Mouse (Mus musculus): ENCODE results near the gene Bcl3. TPM values are rescaled to one million over a fixed set of nuclear protein-coding genes. Genes with fewer than 3 reads are reported as not detected.

Bcl3 gene
- polyA plus RNA-seq, 1 experiment from 2014 or later = 9.5 TPM

DNA sequence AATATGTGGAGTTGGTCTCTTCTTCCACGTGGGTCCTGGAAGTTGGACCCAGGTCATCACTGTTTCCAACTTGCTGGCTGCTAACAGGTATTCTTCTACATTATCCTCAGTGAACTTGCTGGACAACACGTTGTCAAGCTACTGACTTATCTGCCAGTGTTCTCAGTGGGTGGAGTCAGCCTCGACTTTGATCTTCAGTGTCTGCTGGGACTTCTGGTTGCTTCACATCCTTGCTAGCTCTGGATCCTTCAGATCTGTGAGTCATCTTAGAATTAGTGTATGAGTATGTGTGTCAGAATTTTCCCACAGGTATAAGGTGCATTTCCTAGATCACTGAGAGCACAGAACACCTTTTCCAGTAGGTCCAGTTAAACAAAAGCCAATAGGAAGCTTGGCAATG is 14.3 kb upstream of the Bcl3 start:
- DNase-seq (ENCODE audit: low spot score) = no peak

DNA sequence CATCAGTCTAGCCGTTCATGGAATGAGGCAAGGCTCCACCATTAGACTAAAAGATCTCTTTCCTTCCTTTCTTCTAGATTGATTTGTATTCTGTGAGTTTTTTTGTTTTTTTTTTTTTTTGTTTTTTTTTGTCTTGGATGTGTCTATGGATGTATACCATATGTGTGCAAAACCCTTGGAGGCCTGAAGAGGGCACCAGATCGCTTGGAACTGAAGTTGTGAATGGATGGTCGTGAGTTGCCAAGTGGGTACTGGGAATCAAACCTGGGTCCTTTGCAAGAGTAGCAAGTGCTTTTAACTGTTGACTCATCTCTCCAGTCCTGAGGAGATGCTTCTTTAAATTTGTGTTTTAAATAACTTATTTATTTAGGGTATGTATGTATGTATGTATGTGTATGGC is 11.5 kb upstream of the Bcl3 start:
- DNase-seq (ENCODE audit: low spot score) = no peak

DNA sequence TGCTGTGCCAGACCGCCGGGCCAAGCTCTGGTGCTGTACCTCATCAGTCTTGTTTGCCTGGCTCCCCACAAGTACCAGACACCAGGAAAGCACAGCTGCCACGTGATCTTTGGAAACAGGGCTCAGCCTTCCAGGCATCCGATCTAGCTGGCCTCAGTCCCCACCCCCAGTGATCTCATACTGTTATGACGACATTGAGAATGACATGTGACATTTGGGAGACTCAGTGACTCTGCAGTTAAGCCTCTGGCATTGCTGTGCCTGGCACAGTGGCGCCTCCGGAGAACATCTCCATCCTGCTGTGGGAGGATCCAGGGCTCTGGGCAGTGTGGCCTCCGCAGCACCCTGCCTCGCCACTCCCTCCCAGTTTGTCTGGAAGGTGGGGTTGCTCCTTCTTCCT is 9.3 kb upstream of the Bcl3 start:
- no peak for DNase-seq (ENCODE audit: low spot score)

DNA sequence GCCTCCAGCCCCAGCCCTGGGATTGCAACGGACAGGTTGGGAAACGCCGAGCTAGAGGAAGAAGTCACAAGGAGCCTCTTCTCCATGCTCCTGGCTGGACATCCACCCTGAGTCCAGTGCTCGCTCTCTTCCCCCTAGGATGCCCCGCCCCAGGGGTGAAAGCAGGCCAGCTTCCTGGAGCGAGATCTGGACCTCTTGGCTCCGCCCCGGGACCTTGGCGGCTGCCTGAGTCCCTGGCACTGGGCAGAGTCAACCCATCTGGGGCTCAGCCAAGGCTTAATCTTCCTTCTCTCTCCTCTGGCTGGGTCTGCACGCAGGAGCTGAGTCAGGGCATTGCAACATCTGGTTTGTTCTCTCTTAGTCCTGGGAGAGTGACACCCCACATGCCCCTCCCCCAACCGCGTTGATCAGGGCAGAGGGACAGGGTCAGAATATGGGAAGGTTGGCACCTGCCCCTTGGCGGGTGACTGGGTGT is 8.1 kb upstream of the Bcl3 start:
- DNase-seq (ENCODE audit: low spot score) = no peak

DNA sequence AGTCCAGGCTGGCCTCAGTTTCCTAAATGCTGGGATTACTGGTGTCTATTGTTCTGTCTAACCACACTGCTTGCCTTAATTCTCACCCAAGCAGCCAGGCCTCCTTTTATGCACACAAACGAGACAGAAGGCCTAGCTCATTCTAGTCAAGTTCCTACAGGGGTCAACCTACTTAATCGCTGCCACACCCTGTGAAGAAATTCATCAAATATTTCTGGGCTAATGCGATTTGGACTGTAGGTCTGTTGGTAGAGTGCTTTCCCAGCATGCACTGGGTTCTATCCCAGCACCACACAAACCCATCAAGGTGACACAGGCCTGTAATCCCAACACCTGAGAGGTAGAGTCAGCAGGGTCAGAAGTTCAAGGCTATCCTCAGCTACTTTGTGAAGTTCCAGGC is 7.1 kb upstream of the Bcl3 start:
- DNase-seq (ENCODE audit: low spot score) = no peak

DNA sequence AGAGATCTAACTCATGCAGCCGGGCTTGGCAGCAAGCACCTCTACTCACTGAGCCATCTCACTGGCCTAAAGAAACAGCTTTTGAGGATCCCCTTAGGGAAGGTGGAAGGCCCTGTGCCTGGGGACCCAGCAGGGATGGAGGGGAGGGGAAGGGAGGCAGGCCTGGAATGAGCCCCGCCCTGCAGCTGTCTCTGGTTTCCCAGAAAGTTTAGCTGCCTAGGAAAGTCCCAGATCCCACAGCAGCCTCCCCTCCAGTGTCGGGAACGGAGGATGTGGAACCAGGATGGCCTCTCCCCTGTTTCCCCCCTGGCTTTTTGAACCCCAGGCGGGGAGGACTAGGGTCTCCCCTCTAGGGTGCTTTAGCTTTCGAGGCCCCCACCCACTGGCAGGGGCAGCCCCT is 4.2 kb upstream of the Bcl3 start:
- DNase-seq (ENCODE audit: low spot score) = no peak

DNA sequence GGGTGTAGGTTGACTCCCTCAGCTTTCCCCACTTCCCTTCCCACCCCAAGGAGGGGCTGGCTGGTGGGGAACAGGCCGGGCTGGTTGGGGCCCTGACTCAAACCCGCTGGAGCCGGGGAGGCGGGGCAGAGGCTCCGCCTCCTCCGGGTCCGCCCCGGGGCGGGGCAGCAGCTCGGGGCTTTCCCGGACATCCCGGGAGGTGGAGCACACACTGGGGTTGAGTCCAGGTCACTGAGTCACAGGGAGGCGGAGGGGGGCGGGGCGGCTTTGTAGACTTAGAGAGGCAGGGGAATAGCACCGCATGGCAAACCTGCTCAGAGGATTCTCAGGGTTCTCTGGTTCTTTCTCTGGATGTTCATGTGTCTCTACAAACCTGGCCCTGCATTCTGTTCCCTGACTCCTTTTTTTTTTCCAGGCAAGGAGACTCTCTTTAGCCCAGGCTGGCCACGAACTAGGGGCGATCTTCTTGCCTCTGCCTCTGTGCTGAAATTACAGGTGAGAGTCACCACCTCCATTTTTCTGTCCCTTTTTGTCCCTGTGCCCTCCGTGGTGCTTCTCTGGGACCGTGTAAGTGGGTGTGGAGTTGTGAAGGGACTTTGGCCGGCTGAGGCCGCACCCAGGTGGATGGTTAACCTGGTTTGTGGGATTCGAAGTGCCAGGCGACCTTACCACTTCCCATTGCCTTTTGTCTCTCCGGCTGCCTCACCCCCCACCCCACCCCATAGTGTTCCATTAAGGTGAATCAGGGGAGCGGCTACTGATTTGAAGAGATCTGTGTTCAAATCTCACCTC is 1.8 kb upstream of the Bcl3 start:
- peak; percentile 49 for DNase-seq (ENCODE audit: low spot score)

DNA sequence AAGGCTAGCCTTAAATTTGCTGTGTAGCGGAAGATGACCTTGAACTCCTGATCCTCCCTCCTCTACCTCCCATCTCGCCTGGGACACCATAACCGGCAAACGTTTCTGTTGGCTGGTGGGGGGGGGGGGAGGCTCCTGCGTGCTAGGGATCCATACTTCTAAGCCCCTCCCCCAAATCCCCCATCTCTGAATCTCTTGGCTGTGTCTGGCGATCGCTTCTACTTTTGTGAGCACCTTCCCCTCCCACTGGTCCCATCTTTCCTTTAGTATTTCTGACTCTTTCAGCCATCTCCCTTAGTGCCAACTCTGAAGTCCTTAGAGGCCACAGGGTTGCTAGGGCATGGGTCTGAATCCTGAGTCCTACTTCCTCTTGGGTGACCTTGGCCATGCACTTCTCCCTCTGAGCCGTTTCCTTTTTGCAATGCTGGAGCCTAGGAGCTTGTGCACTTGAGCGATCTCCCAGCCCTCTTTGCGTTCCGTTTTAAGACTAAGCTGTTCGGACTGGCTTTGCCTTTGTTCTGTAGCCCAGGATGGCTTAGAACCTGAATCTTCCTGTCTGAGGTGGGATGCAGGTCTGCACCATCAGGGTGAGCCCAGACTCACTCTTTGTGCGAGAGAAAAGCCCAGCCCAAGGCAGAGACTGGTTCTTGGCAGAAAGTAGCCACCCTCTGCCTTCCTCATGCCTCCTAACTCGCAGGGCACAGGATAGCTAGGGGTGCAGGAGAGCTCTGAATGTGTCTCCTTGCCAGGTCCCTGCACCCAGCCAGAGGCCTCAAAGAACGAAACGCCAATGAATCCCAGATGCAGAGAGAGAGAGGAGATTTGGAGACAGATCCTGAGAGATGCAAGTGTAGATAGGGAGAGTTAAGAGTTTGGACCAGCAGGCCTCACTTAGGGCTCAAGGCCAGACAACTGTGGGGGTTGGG is 949 bp upstream of the Bcl3 start:
- DNase-seq (ENCODE audit: low spot score) = no peak

DNA sequence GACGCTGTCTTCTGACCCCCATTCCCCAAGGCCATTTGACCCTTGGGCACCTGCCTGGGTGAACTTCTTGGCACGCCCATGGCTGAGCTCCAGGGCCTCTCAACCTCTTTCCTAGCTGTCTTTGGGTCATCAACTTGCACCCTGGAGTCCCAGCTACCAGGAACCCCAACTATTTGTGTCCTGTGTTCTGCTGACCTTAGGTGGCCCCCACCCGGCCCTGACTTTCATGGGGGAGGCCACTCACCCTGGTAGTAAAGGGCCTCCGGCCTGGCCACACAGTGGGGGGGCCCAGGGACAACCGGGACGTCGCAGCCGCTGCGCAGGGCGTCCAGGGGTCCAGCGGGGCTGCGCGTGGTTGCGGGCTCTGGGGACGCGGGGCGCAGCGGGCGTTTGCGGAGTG is 377 bp downstream of the Bcl3 start:
- DNase-seq (ENCODE audit: low spot score) = no peak

DNA sequence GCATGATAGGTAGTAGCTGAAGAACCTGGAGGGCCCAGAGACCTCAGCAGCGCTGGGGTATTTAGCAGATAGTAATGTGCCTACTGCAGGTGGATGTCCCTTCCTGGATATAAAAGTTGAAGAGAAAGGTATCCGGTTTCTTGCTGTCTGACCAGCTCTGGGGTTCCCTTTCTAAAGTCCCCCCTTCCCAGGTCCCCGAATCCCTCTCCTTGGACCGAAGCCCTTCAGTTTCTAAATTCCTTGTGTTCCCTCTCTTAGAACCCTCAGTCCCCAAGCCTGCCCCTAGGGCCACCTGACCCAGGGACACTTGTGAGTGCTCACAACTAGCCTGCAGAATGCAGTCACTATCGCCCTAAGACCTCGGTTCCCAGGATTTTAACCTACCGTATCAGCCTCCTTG is 937 bp downstream of the Bcl3 start:
- DNase-seq (ENCODE audit: low spot score) = no peak

DNA sequence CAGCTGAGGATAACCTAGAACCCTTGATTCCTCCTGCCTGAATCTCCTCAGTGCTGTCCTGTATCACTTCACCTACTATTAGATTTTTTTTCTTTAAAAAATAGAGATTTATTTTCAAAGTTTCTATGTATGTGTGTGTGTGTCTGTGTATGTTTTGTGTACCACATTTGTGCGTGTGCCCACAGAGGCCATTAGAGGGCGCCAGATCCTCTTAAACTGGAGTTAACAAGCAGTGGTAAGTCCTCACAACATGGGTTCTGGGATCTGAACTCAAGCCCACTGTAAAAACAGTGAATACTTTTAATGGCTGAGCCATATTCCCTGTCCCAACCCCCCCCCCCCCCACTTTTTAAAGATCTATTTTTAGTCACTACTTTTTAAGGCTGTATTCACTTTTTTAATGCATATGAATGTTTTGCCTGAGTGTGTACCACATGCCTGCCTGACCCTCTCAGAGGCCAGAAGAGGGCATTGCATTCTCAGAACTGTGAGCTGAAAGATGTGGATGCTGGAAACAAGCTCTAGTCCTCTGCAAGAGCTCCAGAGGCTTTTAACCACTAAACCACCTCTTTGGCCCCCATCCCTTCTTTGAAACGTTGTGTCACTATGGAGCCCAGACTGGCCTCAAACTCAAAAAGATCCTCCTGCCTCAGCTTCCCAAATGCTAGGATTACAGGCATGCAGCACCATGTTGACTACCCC is 2.1 kb downstream of the Bcl3 start:
- no peak for DNase-seq (ENCODE audit: low spot score)

DNA sequence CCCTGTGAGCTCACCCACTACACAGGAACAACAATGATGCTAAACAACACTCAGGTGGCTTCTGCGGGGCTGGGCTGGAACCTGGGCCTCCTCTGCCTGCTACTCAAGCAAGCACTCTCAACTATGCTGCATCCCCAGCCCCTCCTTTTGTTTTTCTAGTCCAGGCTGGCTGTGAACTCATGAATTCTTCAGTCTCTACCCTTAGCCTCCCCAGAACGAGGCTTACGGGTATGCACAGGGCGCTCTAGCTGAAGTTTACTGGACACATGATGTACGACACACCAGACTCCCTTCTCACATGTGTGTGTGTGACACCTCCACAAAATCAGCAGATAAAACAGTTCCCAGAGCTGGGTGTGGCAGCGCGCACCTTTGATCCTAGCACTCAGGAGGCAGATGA is 3.7 kb downstream of the Bcl3 start:
- no peak for DNase-seq (ENCODE audit: low spot score)

DNA sequence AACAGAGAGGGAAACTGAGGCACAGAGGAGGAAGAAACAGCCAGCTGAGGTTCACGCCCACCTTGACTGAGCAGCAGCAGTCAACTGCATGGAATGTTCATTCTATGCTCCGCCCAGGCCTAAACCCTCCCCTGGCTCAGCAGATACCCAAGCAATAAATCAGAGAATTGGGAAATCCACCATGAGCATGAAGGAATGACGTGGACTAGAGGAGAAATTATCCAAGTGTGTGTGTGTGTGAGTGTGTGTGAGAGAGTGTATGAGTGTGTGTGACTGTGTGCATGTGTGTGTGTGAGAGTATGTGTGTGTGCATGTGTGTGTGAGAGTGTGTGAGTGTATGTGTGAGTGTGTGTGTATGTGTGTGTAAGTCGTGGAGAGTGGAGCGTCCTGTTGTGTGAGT is 4.1 kb downstream of the Bcl3 start:
- DNase-seq (ENCODE audit: low spot score) = no peak

DNA sequence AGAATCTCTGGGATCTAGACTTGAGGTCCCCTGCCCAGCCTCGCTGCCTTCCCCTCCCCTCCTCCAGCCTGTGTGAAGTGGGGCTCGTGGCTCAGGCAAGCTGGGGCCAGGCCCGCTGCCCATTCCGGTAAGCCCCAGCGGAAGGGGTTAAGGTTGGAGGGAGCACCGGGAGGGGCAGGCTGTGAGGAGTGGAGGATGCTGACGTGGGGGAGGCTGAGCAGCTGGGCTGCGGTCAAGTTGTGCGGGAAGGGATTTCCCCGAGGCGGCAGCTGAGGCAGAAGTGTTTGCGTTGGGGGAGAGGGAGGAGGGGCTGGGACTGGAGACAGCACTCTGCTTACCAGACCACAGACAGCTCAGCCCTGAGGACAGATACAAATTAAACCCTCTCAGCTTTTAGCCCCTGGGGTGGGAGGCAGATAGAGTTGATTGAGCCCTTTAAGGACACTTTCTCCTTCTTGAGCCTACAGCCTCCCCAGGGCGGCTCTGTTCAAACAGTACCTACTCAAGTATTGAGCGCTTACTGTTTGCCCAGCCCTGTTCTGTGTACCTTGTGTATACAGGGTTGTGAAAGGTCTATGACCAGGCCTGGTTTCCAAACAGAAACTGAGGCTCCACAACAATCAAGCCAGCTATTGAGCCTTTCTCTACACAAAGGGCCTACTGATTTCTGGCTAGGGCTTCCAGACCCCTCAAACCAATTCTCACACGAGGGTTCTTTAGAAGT is 5.0 kb downstream of the Bcl3 start:
- DNase-seq (ENCODE audit: low spot score) = peak; percentile 83

DNA sequence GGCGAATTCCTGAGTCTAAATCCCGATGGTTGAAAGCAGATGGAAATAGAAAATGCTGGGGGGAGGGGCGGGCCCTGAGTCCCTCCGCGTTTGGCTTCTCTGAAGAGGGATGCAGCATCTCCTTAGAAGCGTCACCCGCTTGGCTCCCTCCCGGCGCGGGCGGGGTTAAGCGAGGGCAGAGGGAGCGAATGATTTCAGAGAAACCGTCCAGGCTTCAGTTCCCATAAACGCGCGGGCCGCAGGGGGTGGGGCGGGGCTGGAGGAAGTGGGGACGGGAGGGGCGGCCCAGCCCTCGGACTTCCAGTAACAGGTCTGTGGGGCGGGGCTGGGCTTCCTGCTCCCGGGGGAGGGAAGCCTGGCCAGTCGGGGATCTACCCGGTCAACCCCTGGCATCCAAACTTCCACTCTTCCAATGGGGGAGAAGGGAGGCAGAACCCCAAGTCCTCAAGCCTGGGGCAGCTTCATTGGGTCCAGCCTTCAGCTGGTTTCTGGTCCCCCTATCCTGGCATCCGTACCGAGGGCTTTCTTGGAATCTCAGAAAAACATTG is 6.3 kb downstream of the Bcl3 start:
- peak; percentile 54 for DNase-seq (ENCODE audit: low spot score)

DNA sequence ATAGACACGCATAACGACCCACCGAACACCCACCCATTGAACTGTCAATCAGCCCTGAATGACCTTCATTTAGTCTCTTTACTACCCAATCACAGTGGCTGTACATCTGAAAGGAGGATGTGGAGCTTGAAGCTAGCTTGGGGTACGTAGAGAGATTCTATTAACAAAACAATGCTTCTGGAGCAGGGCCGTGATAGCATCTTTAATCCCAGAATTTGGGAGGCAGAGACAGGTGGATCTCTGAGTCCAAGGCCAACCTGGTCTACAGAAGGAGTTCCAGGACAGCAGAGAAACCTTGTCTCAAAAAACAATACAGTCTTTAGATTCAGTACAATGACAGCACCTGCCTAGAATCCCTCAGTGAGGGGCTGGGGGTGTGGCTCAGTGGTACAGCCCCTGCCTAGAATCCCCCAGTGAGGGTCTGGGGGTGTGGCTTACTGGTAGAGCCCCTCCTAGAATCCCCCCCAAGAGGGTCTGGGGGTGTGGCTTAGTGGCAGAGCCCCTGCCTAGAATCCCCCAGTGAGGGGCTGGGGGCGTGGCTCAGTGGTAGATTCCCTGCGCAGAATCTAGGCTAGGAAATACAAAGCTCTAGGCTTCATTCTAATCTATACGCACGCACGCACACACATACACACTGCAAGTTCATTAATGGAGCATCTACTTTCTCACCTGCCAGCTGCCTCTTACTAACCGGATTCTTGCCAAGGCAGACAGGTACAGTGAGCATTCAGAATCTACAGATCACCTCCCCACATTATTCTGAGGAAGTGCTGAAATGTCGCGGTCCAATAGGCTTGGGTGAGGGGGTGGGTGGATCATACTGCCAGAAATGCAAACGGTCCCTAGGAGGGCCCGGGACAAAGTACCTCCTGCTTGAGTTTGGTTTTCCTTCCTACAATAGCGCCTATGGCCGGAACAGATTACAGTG is 7.0 kb downstream of the Bcl3 start:
- DNase-seq (ENCODE audit: low spot score) = no peak

DNA sequence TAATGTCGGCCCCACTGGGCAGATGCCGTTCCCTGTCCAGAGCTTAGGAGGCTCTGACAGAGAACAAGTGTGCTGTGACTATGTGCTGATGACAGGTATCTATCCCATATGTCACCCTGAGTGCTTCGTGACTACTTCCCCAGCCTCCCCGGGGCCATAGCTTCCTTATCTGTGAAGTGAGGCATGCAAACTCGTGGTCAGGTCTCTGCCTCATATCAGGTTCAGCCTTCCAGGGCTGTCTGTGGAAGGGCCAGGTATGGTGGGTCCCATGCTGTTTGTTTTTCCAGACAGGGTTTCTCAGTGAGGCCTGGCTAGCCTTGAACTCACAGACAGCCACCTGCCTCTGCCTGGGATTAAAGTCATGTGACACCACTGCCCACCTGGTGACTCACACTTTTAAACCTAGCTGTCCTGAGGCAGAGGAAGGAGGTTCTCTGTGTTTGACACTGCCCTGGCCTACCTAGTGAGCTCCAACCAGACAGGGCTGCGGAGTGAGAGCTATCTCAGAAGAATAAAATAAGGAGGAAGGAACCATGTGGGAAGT is 8.9 kb downstream of the Bcl3 start:
- DNase-seq (ENCODE audit: low spot score) = no peak

DNA sequence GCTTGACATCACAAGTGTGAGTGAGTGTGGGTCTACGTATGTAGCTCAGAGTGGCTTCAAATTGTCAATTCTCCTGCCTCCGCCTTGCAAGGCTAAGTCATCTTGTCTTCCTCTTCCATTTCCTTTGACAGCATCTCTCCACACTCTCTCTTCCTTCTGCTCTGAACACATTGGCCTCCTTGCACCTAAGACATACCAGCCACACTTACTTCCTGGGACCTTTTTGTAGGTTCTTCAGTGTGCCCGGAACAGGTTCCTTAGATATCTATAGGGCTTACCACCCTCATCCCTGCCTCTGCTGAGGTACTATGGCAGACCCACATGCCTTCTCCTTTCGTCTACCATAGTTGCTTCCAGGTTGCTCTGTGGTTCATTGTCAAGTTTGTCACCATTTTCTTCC is 9.4 kb downstream of the Bcl3 start:
- no peak for DNase-seq (ENCODE audit: low spot score)

DNA sequence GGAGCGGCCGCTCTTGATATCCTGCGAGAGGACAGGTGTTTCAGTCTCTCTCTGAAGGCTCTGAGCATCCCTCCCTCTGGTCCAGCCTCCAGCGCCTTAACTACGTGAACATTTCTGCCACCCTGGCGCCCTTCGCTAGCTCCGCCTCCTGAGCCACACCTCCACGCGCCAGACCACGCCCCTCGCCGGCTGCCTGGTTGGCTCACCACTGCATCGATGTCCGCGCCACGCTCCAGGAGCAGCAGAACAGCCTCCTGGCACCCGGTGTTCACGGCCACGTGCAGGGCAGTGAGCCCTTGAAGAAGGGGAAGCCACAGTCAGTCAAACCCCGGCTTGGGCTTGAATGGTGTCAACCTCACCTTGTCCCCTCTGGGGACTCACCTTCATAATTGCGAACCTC is 11.5 kb downstream of the Bcl3 start:
- no peak for DNase-seq (ENCODE audit: low spot score)

DNA sequence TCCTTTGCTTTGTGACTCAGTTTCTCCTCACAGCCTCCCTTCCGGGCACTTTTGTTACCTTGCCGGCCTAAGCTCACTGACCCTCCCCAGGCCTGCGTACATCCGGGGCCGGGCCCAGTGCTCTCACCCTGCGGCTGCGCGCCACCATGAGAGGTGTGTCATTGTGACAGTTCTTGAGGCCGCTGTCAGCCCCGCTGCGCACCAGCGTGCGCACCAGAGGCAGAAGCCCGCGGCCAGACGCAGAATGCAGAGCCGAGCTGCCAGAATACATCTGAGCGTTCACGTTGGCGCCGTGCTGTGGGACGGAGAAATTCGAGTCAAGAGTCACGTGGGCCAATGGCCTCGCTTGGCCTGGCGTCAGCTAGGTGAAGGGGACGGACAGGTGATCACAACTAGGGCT is 13.2 kb downstream of the Bcl3 start:
- DNase-seq (ENCODE audit: low spot score) = no peak

Data from thymus, postnatal 0 days (tissue).